Mouse (Mus musculus) neural tube, embryonic 14.5 days (tissue): ENCODE measurements around the gene Rpap2. TPM values are rescaled to one million over a fixed set of nuclear protein-coding genes. Genes with fewer than 3 reads are reported as not detected.

Experiments used
- ATAC-seq: fragments of 200-750 bp; cut with Nextera tagmentation; 2 replicates; pipeline ENCODE4 v1.8.0; 2017; ENCODE audit warnings: low read depth, mild to moderate bottlenecking, moderate TSS enrichment, moderate library complexity
- H3K27ac ChIP-seq: fragments of 300-500 bp; sonication (generic); 2 replicates; pipeline ENCODE4 v1.5.1; 2014; ENCODE audit warnings: low read depth, mild to moderate bottlenecking, control low read depth, low read length, moderate library complexity, mixed read lengths
- H3K27me3 ChIP-seq: fragments of 300-500 bp; sonication (generic); 2 replicates; pipeline ENCODE4 v1.6.1; 2014; ENCODE audit warnings: low read length; ENCODE audit not compliant: control insufficient read depth, insufficient read depth
- H3K36me3 ChIP-seq: fragments of 300-500 bp; sonication (generic); 2 replicates; pipeline ENCODE4 v1.6.1; 2014; ENCODE audit warnings: low read length, mixed read lengths; ENCODE audit not compliant: control insufficient read depth, insufficient read depth
- H3K4me1 ChIP-seq: fragments of 300-500 bp; sonication (generic); 2 replicates; pipeline ENCODE4 v1.6.1; 2014; ENCODE audit warnings: low read length; ENCODE audit not compliant: control insufficient read depth, insufficient read depth
- H3K4me2 ChIP-seq: fragments of 300-500 bp; sonication (generic); 2 replicates; pipeline ENCODE4 v1.6.1; 2014; ENCODE audit warnings: mild to moderate bottlenecking, low read depth, low read length, control low read depth
- H3K4me3 ChIP-seq: fragments of 300-500 bp; sonication (generic); 2 replicates; pipeline ENCODE4 v1.5.1; 2014; ENCODE audit warnings: low read depth, low read length, control low read depth, mixed read lengths
- H3K9ac ChIP-seq: fragments of 300-500 bp; sonication (generic); replicated peaks from 2 replicates; pipeline ENCODE4 v1.6.1; 2014; ENCODE audit warnings: low read depth, mild to moderate bottlenecking, control low read depth, low read length, mixed read lengths
- H3K9me3 ChIP-seq: fragments of 300-500 bp; sonication (generic); 2 replicates; pipeline ENCODE4 v1.6.1; 2016; ENCODE audit warnings: low read length; ENCODE audit not compliant: control insufficient read depth
- WGBS: fragments of 180-500 bp; shearing (Covaris S2); extraction: QIAGEN DNeasy Blood & Tissue Kit; methylation state at CpG from one replicate; pipeline ENCODE4 v1.1.7; 2014; 5-methylcytosine and 5-hydroxymethylcytosine counted together
- polyA plus RNA-seq: library from polyadenylated mRNA; unstranded; fragments of >200 nt; fragmentation: Nextera tagmentation; extraction: Ambion mirVana; gene quantifications from 2 replicates; pipeline ENCODE4 v1.2.1, GENCODE M21; 2014

Rpap2 gene
- 26.1 and 29.2 TPM in 2 replicates for polyA plus RNA-seq

- peak within 1 kb of the TSS; percentile 50 for H3K4me3 ChIP-seq
- H3K27ac ChIP-seq, result peak within 1 kb of the TSS; percentile 75
- H3K9me3 ChIP-seq, result no peaks in the 10 kb centered on the region
- H3K27me3 ChIP-seq, result no peaks in the 10 kb centered on the region
- WGBS, result under 1% methylated on average over 48 of the region's 64 CpGs
- peaks cover 4% of the 10 kb centered on the region; the same call in 1 of the 2 replicates for H3K4me1 ChIP-seq
- peak within 1 kb of the TSS; percentile 72 for H3K9ac ChIP-seq
- H3K36me3 ChIP-seq, result peaks cover 3% of the 10 kb centered on the region
- peak within 1 kb of the TSS; percentile 72 for H3K4me2 ChIP-seq
- peak; percentile 96 for ATAC-seq
Observed at GRCm38 (mm10) chr5:107597301-107598077, at the start of gene Rpap2, which contains the start of gene Glmn. Gene Rpap2, plus strand, starts transcription at chr5:107597373. Gene Glmn, minus strand, starts transcription at chr5:107597888.

GRCm38 (mm10) chr5:107547955-107548354 lies 49.2 kb upstream of the Rpap2 start:
- H3K4me1 ChIP-seq, result no peaks in the 10 kb centered on the region
- no peaks in the 10 kb centered on the region for H3K27me3 ChIP-seq
- H3K4me2 ChIP-seq, result no peak overlapping the region
- no peak overlapping the region for H3K27ac ChIP-seq
- ATAC-seq, result no peak
- H3K36me3 ChIP-seq, result no peaks in the 10 kb centered on the region
- H3K9me3 ChIP-seq, result no peaks in the 10 kb centered on the region
- 92% methylated on average over 3 of the region's 3 CpGs for WGBS
- no peak overlapping the region for H3K4me3 ChIP-seq
- no peak overlapping the region for H3K9ac ChIP-seq

- no peaks in the 10 kb centered on the region for H3K4me1 ChIP-seq
- H3K9me3 ChIP-seq, result no peaks in the 10 kb centered on the region
- H3K36me3 ChIP-seq, result no peaks in the 10 kb centered on the region
- no peak for ATAC-seq
- H3K4me2 ChIP-seq, result no peak overlapping the region
- H3K9ac ChIP-seq, result no peak overlapping the region
- no peaks in the 10 kb centered on the region for H3K27me3 ChIP-seq
- H3K4me3 ChIP-seq, result no peak overlapping the region
- 88% methylated on average over 3 of the region's 3 CpGs for whole genome bisulfite sequencing
- no peak overlapping the region for H3K27ac ChIP-seq
Observed at GRCm38 (mm10) chr5:107548444-107548843, 48.7 kb upstream of the Rpap2 start.

- 91% methylated on average over 5 of the region's 5 CpGs for WGBS
- Histone ChIP-seq H3K9me3 (no peaks in the 10 kb centered on the region), H3K36me3 (peaks cover 14% of the 10 kb centered on the region), H3K9ac (no peak overlapping the region), H3K4me3 (no peak overlapping the region), H3K4me1 (no peaks in the 10 kb centered on the region), H3K4me2 (no peak overlapping the region), H3K27me3 (no peaks in the 10 kb centered on the region), H3K27ac (no peak overlapping the region)
- ATAC-seq, result no peak
Observed at GRCm38 (mm10) chr5:107554336-107554735, 42.8 kb upstream of the Rpap2 start.

- Histone ChIP-seq H3K4me2 (no peak overlapping the region), H3K9ac (no peak overlapping the region), H3K27ac (no peak overlapping the region), H3K4me1 (no peaks in the 10 kb centered on the region), H3K36me3 (peaks cover 15% of the 10 kb centered on the region), H3K9me3 (no peaks in the 10 kb centered on the region), H3K27me3 (no peaks in the 10 kb centered on the region), H3K4me3 (no peak overlapping the region)
- ATAC-seq, result no peak
- 93% methylated on average over 3 of the region's 3 CpGs for WGBS
Observed at GRCm38 (mm10) chr5:107556969-107557368, 40.2 kb upstream of the Rpap2 start.

- H3K27ac ChIP-seq, result no peak overlapping the region
- H3K4me3 ChIP-seq, result no peak overlapping the region
- peaks cover 10% of the 10 kb centered on the region; the same call in 1 of the 2 replicates for H3K36me3 ChIP-seq
- no peaks in the 10 kb centered on the region for H3K9me3 ChIP-seq
- H3K27me3 ChIP-seq, result no peaks in the 10 kb centered on the region
- no peak overlapping the region for H3K4me2 ChIP-seq
- H3K9ac ChIP-seq, result no peak overlapping the region
- H3K4me1 ChIP-seq, result no peaks in the 10 kb centered on the region
- WGBS, result 90% methylated on average over 9 of the region's 9 CpGs
- no peak; the same call in 1 of the 2 replicates for ATAC-seq
Observed at GRCm38 (mm10) chr5:107569148-107569547, 28.0 kb upstream of the Rpap2 start.

GRCm38 (mm10) chr5:107598380-107598779 lies 1.2 kb downstream of the Rpap2 start:
- H3K9ac ChIP-seq, result peak overlapping the region; percentile 72; the same call in 1 of the 2 replicates
- 9% methylated on average over 4 of the region's 4 CpGs for WGBS
- H3K4me1 ChIP-seq, result peaks cover 4% of the 10 kb centered on the region; the same call in 1 of the 2 replicates
- H3K4me2 ChIP-seq, result peak overlapping the region; percentile 72
- no peak overlapping the region; the same call in 1 of the 2 replicates for H3K27ac ChIP-seq
- H3K27me3 ChIP-seq, result no peaks in the 10 kb centered on the region
- peaks cover 4% of the 10 kb centered on the region; the same call in 1 of the 2 replicates for H3K36me3 ChIP-seq
- peak overlapping the region; percentile 50 for H3K4me3 ChIP-seq
- no peaks in the 10 kb centered on the region for H3K9me3 ChIP-seq
- no peak for ATAC-seq

- H3K27me3 ChIP-seq, result no peaks in the 10 kb centered on the region
- no peak overlapping the region for H3K4me2 ChIP-seq
- no peak overlapping the region for H3K27ac ChIP-seq
- no peak overlapping the region for H3K4me3 ChIP-seq
- H3K9ac ChIP-seq, result no peak overlapping the region
- H3K9me3 ChIP-seq, result no peaks in the 10 kb centered on the region
- H3K36me3 ChIP-seq, result peaks cover 3% of the 10 kb centered on the region; the same call in 1 of the 2 replicates
- 6% methylated on average over 2 of the region's 2 CpGs for WGBS
- peak; percentile 72; the same call in 1 of the 2 replicates for ATAC-seq
- H3K4me1 ChIP-seq, result no peaks in the 10 kb centered on the region
Observed at GRCm38 (mm10) chr5:107611224-107611623, 14.1 kb downstream of the Rpap2 start.

GRCm38 (mm10) chr5:107617986-107618385 lies 20.8 kb downstream of the Rpap2 start:
- no peaks in the 10 kb centered on the region for H3K27me3 ChIP-seq
- WGBS, result 77% methylated on average over 6 of the region's 6 CpGs
- H3K4me2 ChIP-seq, result no peak overlapping the region
- no peak for ATAC-seq
- no peak overlapping the region for H3K4me3 ChIP-seq
- H3K27ac ChIP-seq, result no peak overlapping the region
- H3K9ac ChIP-seq, result no peak overlapping the region
- H3K36me3 ChIP-seq, result peaks cover 7% of the 10 kb centered on the region; the same call in 1 of the 2 replicates
- no peaks in the 10 kb centered on the region for H3K4me1 ChIP-seq
- H3K9me3 ChIP-seq, result no peaks in the 10 kb centered on the region
